Mouse (Mus musculus): ENCODE data around the gene Ctsa. TPM values are rescaled to one million over a fixed set of nuclear protein-coding genes. Genes with fewer than 3 reads are reported as not detected.

The Ctsa gene
- polyA plus RNA-seq, 1 experiment from 2014 or later, result 178 TPM

GRCm38 (mm10) chr2:164823181-164823585 is 9.5 kb upstream of the Ctsa start:
- H3K4me1 ChIP-seq (ENCODE audit: control insufficient read depth in 2 of 2, insufficient read depth in 2 of 2, low read length in 2 of 2), result 0 out of 4 replicates have a peak, but pooled peaks cover 0 to 4% of the 10 kb centered on the region in 2 experiments
- H3K27ac ChIP-seq (replicated peaks in 1 of 2; ENCODE audit: control insufficient read depth in 1 of 2, insufficient read depth in 1 of 2, low read depth in 2 of 2, low read length in 2 of 2), result peak overlapping the region; percentile 71 to 75
- peak overlapping the region; percentile 79 for H3K9ac ChIP-seq (ENCODE audit: low read length)
- no peaks in the 10 kb centered on the region for H3K9me3 ChIP-seq (ENCODE audit: control insufficient read depth, low read length)
- no peaks in the 10 kb centered on the region for H3K27me3 ChIP-seq (ENCODE audit: control insufficient read depth, insufficient read depth, low read length)
- peak; percentile 57 for ATAC-seq (ENCODE audit: insufficient number of reproducible peaks, insufficient read depth, low FRiP score, low read depth)
- peaks cover 53% of the 10 kb centered on the region for H3K36me3 ChIP-seq (ENCODE audit: control insufficient read depth, insufficient read depth, low read length)
- 1% methylated on average over 10 of the region's 10 CpGs for WGBS
- peak overlapping the region; percentile 67 for H3K4me2 ChIP-seq (ENCODE audit: low read length)
- H3K4me3 ChIP-seq (ENCODE audit: control insufficient read depth in 1 of 2, insufficient read depth in 1 of 2, low read depth in 1 of 2, low read length in 2 of 2), result peak overlapping the region; percentile 63 to 65

DNA sequence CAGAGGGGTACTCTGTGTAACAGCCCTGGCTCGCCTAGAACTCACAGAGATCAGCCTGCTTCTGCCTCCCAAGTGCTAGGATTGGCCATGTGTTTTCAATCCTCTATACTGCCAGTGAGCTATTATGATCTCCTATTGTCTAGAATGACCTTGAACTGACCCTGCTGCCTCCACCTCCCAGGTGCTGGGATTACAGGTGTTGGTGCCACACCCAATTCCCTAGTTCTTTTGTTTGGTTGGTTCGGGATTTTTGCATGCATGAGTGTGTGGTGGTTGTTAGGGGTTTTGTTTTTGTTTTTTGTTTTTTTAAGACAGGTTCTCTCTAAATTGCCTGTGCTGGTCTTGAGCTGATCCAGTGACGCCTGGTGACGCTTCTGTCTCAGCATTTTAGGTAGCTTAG is 8.7 kb upstream of the Ctsa start:
- H3K4me3 ChIP-seq (ENCODE audit: control insufficient read depth in 1 of 2, insufficient read depth in 1 of 2, low read depth in 1 of 2, low read length in 2 of 2), result no peak overlapping the region
- no peak for ATAC-seq (ENCODE audit: insufficient number of reproducible peaks, insufficient read depth, low FRiP score, low read depth)
- H3K9me3 ChIP-seq (ENCODE audit: control insufficient read depth, low read length), result no peaks in the 10 kb centered on the region
- no peak overlapping the region for H3K9ac ChIP-seq (ENCODE audit: low read length)
- H3K27ac ChIP-seq (replicated peaks in 1 of 2; ENCODE audit: control insufficient read depth in 1 of 2, insufficient read depth in 1 of 2, low read depth in 2 of 2, low read length in 2 of 2), result no peak overlapping the region
- H3K27me3 ChIP-seq (ENCODE audit: control insufficient read depth, insufficient read depth, low read length), result no peaks in the 10 kb centered on the region
- H3K4me2 ChIP-seq (ENCODE audit: low read length), result peak overlapping the region; percentile 67; the same call in 1 of the 2 replicates
- H3K36me3 ChIP-seq (ENCODE audit: control insufficient read depth, insufficient read depth, low read length), result peaks cover 61% of the 10 kb centered on the region
- 96% methylated on average over 4 of the region's 4 CpGs for WGBS
- 0 out of 4 replicates have a peak, but pooled peaks cover 0 to 4% of the 10 kb centered on the region in 2 experiments for H3K4me1 ChIP-seq (ENCODE audit: control insufficient read depth in 2 of 2, insufficient read depth in 2 of 2, low read length in 2 of 2)

- H3K27me3 ChIP-seq (ENCODE audit: control insufficient read depth, insufficient read depth, low read length), result no peaks in the 10 kb centered on the region
- no peaks in the 10 kb centered on the region for H3K9me3 ChIP-seq (ENCODE audit: control insufficient read depth, low read length)
- H3K4me1 ChIP-seq (ENCODE audit: control insufficient read depth in 2 of 2, insufficient read depth in 2 of 2, low read length in 2 of 2), result peaks cover under 1 to 6% of the 10 kb centered on the region in 2 experiments; a peak in 2 of 4 replicates
- no peak overlapping the region for H3K4me2 ChIP-seq (ENCODE audit: low read length)
- ATAC-seq (ENCODE audit: insufficient number of reproducible peaks, insufficient read depth, low FRiP score, low read depth), result no peak
- peaks cover 66% of the 10 kb centered on the region for H3K36me3 ChIP-seq (ENCODE audit: control insufficient read depth, insufficient read depth, low read length)
- no peak overlapping the region for H3K4me3 ChIP-seq (ENCODE audit: control insufficient read depth in 1 of 2, insufficient read depth in 1 of 2, low read depth in 1 of 2, low read length in 2 of 2)
- H3K9ac ChIP-seq (ENCODE audit: low read length), result no peak overlapping the region
- WGBS, result 91% methylated on average over 17 of the region's 17 CpGs
- H3K27ac ChIP-seq (replicated peaks in 1 of 2; ENCODE audit: control insufficient read depth in 1 of 2, insufficient read depth in 1 of 2, low read depth in 2 of 2, low read length in 2 of 2), result no peak overlapping the region
Measured at GRCm38 (mm10) chr2:164825521-164825920, 7.2 kb upstream of the Ctsa start.

DNA sequence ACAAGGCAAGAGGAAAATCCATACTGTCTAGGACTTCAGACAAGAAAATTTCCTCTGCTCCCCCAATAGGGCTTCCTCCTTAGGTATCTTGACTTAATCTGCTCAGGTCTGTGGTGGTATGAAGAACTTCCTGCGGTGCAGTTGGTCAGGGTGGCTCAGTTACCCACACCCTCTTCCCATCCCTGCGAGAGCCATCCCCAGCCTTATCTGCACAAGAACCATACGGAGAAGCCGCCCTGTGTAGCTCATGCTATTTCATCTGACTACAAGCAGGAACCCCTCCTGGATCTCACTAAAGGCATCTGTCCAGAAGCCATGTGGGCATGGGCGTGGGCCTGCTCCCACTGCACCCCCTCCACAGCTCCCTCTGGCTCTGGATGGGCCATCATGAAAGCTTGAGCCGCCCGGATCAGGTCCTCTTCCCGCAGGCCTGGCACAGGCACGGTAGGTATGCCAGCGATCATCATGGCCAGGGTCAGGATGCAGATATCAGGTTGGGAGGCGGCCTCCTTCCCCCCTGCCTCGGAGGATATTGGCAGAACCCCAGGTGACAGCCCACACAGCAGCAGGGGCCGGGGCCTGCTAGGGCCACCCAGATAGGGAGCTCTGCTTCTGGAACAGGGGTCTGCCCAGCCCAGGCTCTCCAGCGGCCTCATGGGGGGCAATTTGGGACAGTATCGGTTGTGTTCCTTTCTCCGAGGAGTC is 5.4 kb upstream of the Ctsa start:
- no peak for ATAC-seq (ENCODE audit: insufficient number of reproducible peaks, insufficient read depth, low FRiP score, low read depth)
- H3K4me1 ChIP-seq (ENCODE audit: control insufficient read depth in 2 of 2, insufficient read depth in 2 of 2, low read length in 2 of 2), result peaks cover 3 to 22% of the 10 kb centered on the region in 2 experiments; a peak in 3 of 4 replicates
- H3K4me2 ChIP-seq (ENCODE audit: low read length), result no peak overlapping the region
- H3K27ac ChIP-seq (replicated peaks in 1 of 2; ENCODE audit: control insufficient read depth in 1 of 2, insufficient read depth in 1 of 2, low read depth in 2 of 2, low read length in 2 of 2), result no peak overlapping the region
- H3K27me3 ChIP-seq (ENCODE audit: control insufficient read depth, insufficient read depth, low read length), result no peaks in the 10 kb centered on the region
- WGBS, result 80% methylated on average over 16 of the region's 16 CpGs
- H3K4me3 ChIP-seq (ENCODE audit: control insufficient read depth in 1 of 2, insufficient read depth in 1 of 2, low read depth in 1 of 2, low read length in 2 of 2), result no peak overlapping the region
- H3K36me3 ChIP-seq (ENCODE audit: control insufficient read depth, insufficient read depth, low read length), result peaks cover 55% of the 10 kb centered on the region
- no peaks in the 10 kb centered on the region for H3K9me3 ChIP-seq (ENCODE audit: control insufficient read depth, low read length)
- H3K9ac ChIP-seq (ENCODE audit: low read length), result no peak overlapping the region

- H3K9me3 ChIP-seq (ENCODE audit: control insufficient read depth, low read length), result no peaks in the 10 kb centered on the region
- H3K36me3 ChIP-seq (ENCODE audit: control insufficient read depth, insufficient read depth, low read length), result peaks cover 55% of the 10 kb centered on the region
- H3K27ac ChIP-seq (replicated peaks in 1 of 2; ENCODE audit: control insufficient read depth in 1 of 2, insufficient read depth in 1 of 2, low read depth in 2 of 2, low read length in 2 of 2), result no peak within 1 kb of the TSS
- H3K4me1 ChIP-seq (ENCODE audit: control insufficient read depth in 2 of 2, insufficient read depth in 2 of 2, low read length in 2 of 2), result peaks cover 5 to 24% of the 10 kb centered on the region in 2 experiments; a peak in 3 of 4 replicates
- no peak for ATAC-seq (ENCODE audit: insufficient number of reproducible peaks, insufficient read depth, low FRiP score, low read depth)
- H3K4me2 ChIP-seq (ENCODE audit: low read length), result no peak within 1 kb of the TSS
- H3K27me3 ChIP-seq (ENCODE audit: control insufficient read depth, insufficient read depth, low read length), result no peaks in the 10 kb centered on the region
- H3K9ac ChIP-seq (ENCODE audit: low read length), result no peak within 1 kb of the TSS
- WGBS, result 81% methylated on average over 6 of the region's 6 CpGs
- H3K4me3 ChIP-seq (ENCODE audit: control insufficient read depth in 1 of 2, insufficient read depth in 1 of 2, low read depth in 1 of 2, low read length in 2 of 2), result no peak within 1 kb of the TSS
Measured at GRCm38 (mm10) chr2:164828437-164828836, 4.2 kb upstream of the Ctsa start, which contains the start of gene Spata25. TSS of gene Spata25 (minus strand) at chr2:164828537.

GRCm38 (mm10) chr2:164829090-164829489 is 3.6 kb upstream of the Ctsa start:
- 88% methylated on average over 1 of the region's 1 CpGs for WGBS
- H3K36me3 ChIP-seq (ENCODE audit: control insufficient read depth, insufficient read depth, low read length), result peaks cover 55% of the 10 kb centered on the region
- peaks cover 5 to 22% of the 10 kb centered on the region in 2 experiments; a peak in 3 of 4 replicates for H3K4me1 ChIP-seq (ENCODE audit: control insufficient read depth in 2 of 2, insufficient read depth in 2 of 2, low read length in 2 of 2)
- no peak overlapping the region for H3K4me2 ChIP-seq (ENCODE audit: low read length)
- no peak overlapping the region for H3K27ac ChIP-seq (replicated peaks in 1 of 2; ENCODE audit: control insufficient read depth in 1 of 2, insufficient read depth in 1 of 2, low read depth in 2 of 2, low read length in 2 of 2)
- no peaks in the 10 kb centered on the region for H3K27me3 ChIP-seq (ENCODE audit: control insufficient read depth, insufficient read depth, low read length)
- H3K4me3 ChIP-seq (ENCODE audit: control insufficient read depth in 1 of 2, insufficient read depth in 1 of 2, low read depth in 1 of 2, low read length in 2 of 2), result no peak overlapping the region
- ATAC-seq (ENCODE audit: insufficient number of reproducible peaks, insufficient read depth, low FRiP score, low read depth), result no peak
- no peak overlapping the region for H3K9ac ChIP-seq (ENCODE audit: low read length)
- no peaks in the 10 kb centered on the region for H3K9me3 ChIP-seq (ENCODE audit: control insufficient read depth, low read length)

GRCm38 (mm10) chr2:164831029-164831428 is 1.6 kb upstream of the Ctsa start:
- Histone ChIP-seq H3K4me1 (ENCODE audit: control insufficient read depth in 2 of 2, insufficient read depth in 2 of 2, low read length in 2 of 2) (peaks cover 9 to 29% of the 10 kb centered on the region in 2 experiments; a peak in 3 of 4 replicates), H3K9ac (ENCODE audit: low read length) (no peak overlapping the region; the same call in 1 of the 2 replicates), H3K4me2 (ENCODE audit: low read length) (no peak overlapping the region), H3K27me3 (ENCODE audit: control insufficient read depth, insufficient read depth, low read length) (no peaks in the 10 kb centered on the region), H3K9me3 (ENCODE audit: control insufficient read depth, low read length) (no peaks in the 10 kb centered on the region), H3K27ac (replicated peaks in 1 of 2; ENCODE audit: control insufficient read depth in 1 of 2, insufficient read depth in 1 of 2, low read depth in 2 of 2, low read length in 2 of 2) (no peak overlapping the region), H3K4me3 (ENCODE audit: control insufficient read depth in 1 of 2, insufficient read depth in 1 of 2, low read depth in 1 of 2, low read length in 2 of 2) (no peak overlapping the region), H3K36me3 (ENCODE audit: control insufficient read depth, insufficient read depth, low read length) (peaks cover 51% of the 10 kb centered on the region)
- no peak for ATAC-seq (ENCODE audit: insufficient number of reproducible peaks, insufficient read depth, low FRiP score, low read depth)
- WGBS, result 88% methylated on average over 10 of the region's 10 CpGs
